Mouse (Mus musculus) stomach, adult 2 months (tissue): ENCODE measurements around the gene Dcbld2. TPM values are rescaled to one million over a fixed set of nuclear protein-coding genes. Genes with fewer than 3 reads are reported as not detected.

Experiments used
- polyA plus RNA-seq: library from polyadenylated mRNA; depleted of rRNA; stranded (reverse); fragments of >200 nt; gene quantifications from 2 replicates; pipeline ENCODE4 v1.2.3, GENCODE M21; 2012; rRNA removed

Dcbld2 gene
- 6.6 and 8.1 TPM in 2 replicates for polyA plus RNA-seq

DNA sequence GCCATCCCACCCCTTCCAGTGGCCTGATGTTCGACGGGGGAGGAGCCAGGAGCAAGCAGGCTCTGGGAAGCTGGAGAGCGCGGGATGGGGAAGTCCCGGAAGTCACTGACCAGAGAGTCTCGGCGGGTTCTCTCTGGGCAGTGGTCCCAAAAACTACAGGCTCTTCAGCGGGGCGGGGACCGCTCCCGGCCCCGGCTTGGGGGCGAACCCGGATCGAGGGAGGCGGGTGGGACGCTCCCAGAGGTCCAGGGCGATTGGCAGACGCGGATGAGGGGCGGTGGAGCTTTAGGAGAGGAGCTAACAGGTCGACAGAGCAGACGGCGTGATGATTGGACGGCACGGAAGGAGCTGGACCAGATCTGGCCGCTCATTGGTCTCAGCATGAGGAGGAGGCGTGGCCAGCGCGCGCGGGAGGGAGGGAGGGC, at the start of gene Dcbld2:
Gene Dcbld2, plus strand, starts transcription at position 382 of the 425 bp plus-strand sequence.

Other genes with a start within 250 kb of the Dcbld2 start
- 6.1 and 7.8 TPM in 2 replicates for gene St3gal6, start 115.8 kb downstream of the Dcbld2 start, polyA plus RNA-seq
- gene Gm813, start 208.5 kb downstream of the Dcbld2 start, polyA plus RNA-seq: not detected in 2 replicates
- not detected in 2 replicates for gene E330017A01Rik, start 230.3 kb downstream of the Dcbld2 start, polyA plus RNA-seq